Mouse (Mus musculus): Measurements from ENCODE around the gene Tmem235.
"Not testable (repeated sequence)": the region's sequence is repeated elsewhere in the genome, so short reads cannot be mapped to it uniquely, and the experiment has no call there.

Gene Tmem235

GRCm38 (mm10) chr11:117832086-117832969 is 28.2 kb upstream of the Tmem235 start:
- peak; percentile 95 for DNase-seq (ENCODE audit: low spot score)

GRCm38 (mm10) chr11:117833509-117833908 is 27.0 kb upstream of the Tmem235 start:
- DNase-seq (ENCODE audit: low spot score): not testable (repeated sequence)

- DNase-seq (ENCODE audit: low spot score): no peak
Observed at GRCm38 (mm10) chr11:117834086-117834485, 26.5 kb upstream of the Tmem235 start.

- peak; percentile 58 for DNase-seq (ENCODE audit: low spot score)
Observed at GRCm38 (mm10) chr11:117836306-117836705, 24.2 kb upstream of the Tmem235 start.

- peak; percentile 65 for DNase-seq (ENCODE audit: low spot score)
Observed at GRCm38 (mm10) chr11:117838572-117838971, 22.0 kb upstream of the Tmem235 start.

GRCm38 (mm10) chr11:117839021-117839420 is 21.5 kb upstream of the Tmem235 start:
- DNase-seq (ENCODE audit: low spot score): no peak

GRCm38 (mm10) chr11:117840910-117841309 is 19.6 kb upstream of the Tmem235 start:
- DNase-seq (ENCODE audit: low spot score): no peak

- no peak for DNase-seq (ENCODE audit: low spot score)
Observed at GRCm38 (mm10) chr11:117843434-117843833, 17.1 kb upstream of the Tmem235 start.

GRCm38 (mm10) chr11:117844997-117845396 is 15.6 kb upstream of the Tmem235 start:
- no peak for DNase-seq (ENCODE audit: low spot score)

- DNase-seq (ENCODE audit: low spot score): no peak
Observed at GRCm38 (mm10) chr11:117845651-117846050, 14.9 kb upstream of the Tmem235 start.

- DNase-seq (ENCODE audit: low spot score): no peak
Observed at GRCm38 (mm10) chr11:117846640-117847039, 13.9 kb upstream of the Tmem235 start.

GRCm38 (mm10) chr11:117847593-117848215 is 12.8 kb upstream of the Tmem235 start:
- DNase-seq (ENCODE audit: low spot score): no peak

- no peak for DNase-seq (ENCODE audit: low spot score)
Observed at GRCm38 (mm10) chr11:117848271-117848984, 12.1 kb upstream of the Tmem235 start.

GRCm38 (mm10) chr11:117848985-117849671 is 11.4 kb upstream of the Tmem235 start, which contains the start of gene Birc5:
TSS of gene Birc5 (plus strand) at chr11:117849251.
- DNase-seq (ENCODE audit: low spot score): peak; percentile 98

- DNase-seq (ENCODE audit: low spot score): no peak
Observed at GRCm38 (mm10) chr11:117852875-117853274, 7.7 kb upstream of the Tmem235 start.

GRCm38 (mm10) chr11:117854241-117854640 is 6.3 kb upstream of the Tmem235 start:
- DNase-seq (ENCODE audit: low spot score): no peak

GRCm38 (mm10) chr11:117855360-117855759 is 5.2 kb upstream of the Tmem235 start:
- no peak for DNase-seq (ENCODE audit: low spot score)

GRCm38 (mm10) chr11:117855975-117856374 is 4.6 kb upstream of the Tmem235 start:
- DNase-seq (ENCODE audit: low spot score): no peak

- DNase-seq (ENCODE audit: low spot score): no peak
Observed at GRCm38 (mm10) chr11:117857462-117857861, 3.1 kb upstream of the Tmem235 start.

GRCm38 (mm10) chr11:117858392-117858791 is 2.2 kb upstream of the Tmem235 start:
- DNase-seq (ENCODE audit: low spot score): no peak

- DNase-seq (ENCODE audit: low spot score): no peak
Observed at GRCm38 (mm10) chr11:117863174-117863856, 2.8 kb downstream of the Tmem235 start.
